Mouse (Mus musculus) liver, embryonic 14.5 days (tissue): ENCODE data around the gene Slc16a6.

ENCODE experiments used
- CTCF ChIP-seq: IDR thresholded peaks from 2 replicates; pipeline ENCODE4 v1.5.1; 2016; ENCODE audit warnings: antibody characterized with exemption, low read depth, control low read depth
- EP300 ChIP-seq: IDR thresholded peaks from 2 replicates; pipeline ENCODE4 v1.6.1; 2016; ENCODE audit warnings: antibody characterized with exemption, low read depth

GRCm38 (mm10) chr11:109480440-109480839, 7.0 kb upstream of the Slc16a6 start:
- TF ChIP-seq CTCF (no peak), EP300 (no peak)
